Mouse (Mus musculus): Measurements from ENCODE around the gene Pcnp.
A peak's percentile ranks its signal among the peaks of the same experiment; 100 is the strongest.

The Pcnp gene

GRCm38 (mm10) chr16:56036501-56036900 lies 7.0 kb upstream of the Pcnp start:
- DNase-seq (ENCODE audit: low spot score in 2 of 2) = no peak

GRCm38 (mm10) chr16:56034566-56034965 lies 5.0 kb upstream of the Pcnp start:
- DNase-seq (ENCODE audit: low spot score in 2 of 2) = no peak

- DNase-seq (ENCODE audit: low spot score in 2 of 2) = peak in 1 of 2 experiments; percentile 39
Observed at GRCm38 (mm10) chr16:56028722-56029551, 602 bp downstream of the Pcnp start.

GRCm38 (mm10) chr16:56027854-56028629 lies 1.5 kb downstream of the Pcnp start:
- DNase-seq (ENCODE audit: low spot score in 2 of 2) = no peak

- no peak for DNase-seq (ENCODE audit: low spot score in 2 of 2)
Observed at GRCm38 (mm10) chr16:56019660-56020059, 9.9 kb downstream of the Pcnp start.

- DNase-seq (ENCODE audit: low spot score in 2 of 2) = no peak
Observed at GRCm38 (mm10) chr16:56014076-56014475, 15.5 kb downstream of the Pcnp start.

- no peak for DNase-seq (ENCODE audit: low spot score in 2 of 2)
Observed at GRCm38 (mm10) chr16:56012789-56013743, 16.5 kb downstream of the Pcnp start.

GRCm38 (mm10) chr16:56008862-56009261 lies 20.7 kb downstream of the Pcnp start:
- no peak for DNase-seq (ENCODE audit: low spot score in 2 of 2)

GRCm38 (mm10) chr16:56006798-56007197 lies 22.7 kb downstream of the Pcnp start:
- DNase-seq (ENCODE audit: low spot score in 2 of 2) = peak in 1 of 2 experiments; percentile 20

- DNase-seq (ENCODE audit: low spot score in 2 of 2) = no peak
Observed at GRCm38 (mm10) chr16:55994235-55994634, 35.3 kb downstream of the Pcnp start.

GRCm38 (mm10) chr16:55990311-55990710 lies 39.2 kb downstream of the Pcnp start:
- no peak for DNase-seq (ENCODE audit: low spot score in 2 of 2)

GRCm38 (mm10) chr16:55986001-55986400 lies 43.5 kb downstream of the Pcnp start:
- no peak for DNase-seq (ENCODE audit: low spot score in 2 of 2)

- DNase-seq (ENCODE audit: low spot score in 2 of 2) = peak; percentile 39 to 44
Observed at GRCm38 (mm10) chr16:55974903-55975285, 54.6 kb downstream of the Pcnp start.

- DNase-seq (ENCODE audit: low spot score in 2 of 2) = peak; percentile 73 to 77
Observed at GRCm38 (mm10) chr16:55974256-55974902, 55.2 kb downstream of the Pcnp start.

- peak; percentile 98 to 99 for DNase-seq (ENCODE audit: low spot score in 2 of 2)
Observed at GRCm38 (mm10) chr16:55973431-55974255, 55.9 kb downstream of the Pcnp start, which contains the start of gene Zbtb11. TSS of gene Zbtb11 (plus strand) at chr16:55973883.

- no peak for DNase-seq (ENCODE audit: low spot score in 2 of 2)
Observed at GRCm38 (mm10) chr16:55972626-55973201, 56.8 kb downstream of the Pcnp start.

- DNase-seq (ENCODE audit: low spot score in 2 of 2) = no peak
Observed at GRCm38 (mm10) chr16:55971735-55972615, 57.6 kb downstream of the Pcnp start.

GRCm38 (mm10) chr16:55970416-55970815 lies 59.1 kb downstream of the Pcnp start:
- DNase-seq (ENCODE audit: low spot score in 2 of 2) = no peak

GRCm38 (mm10) chr16:55969147-55969546 lies 60.4 kb downstream of the Pcnp start:
- peak in 1 of 2 experiments; percentile 23 for DNase-seq (ENCODE audit: low spot score in 2 of 2)
